Mouse (Mus musculus): ENCODE data around the gene D10Jhu81e.
"Not testable (repeated sequence)": the region's sequence is repeated elsewhere in the genome, so short reads cannot be mapped to it uniquely, and the experiment has no call there.

Gene D10Jhu81e

DNA sequence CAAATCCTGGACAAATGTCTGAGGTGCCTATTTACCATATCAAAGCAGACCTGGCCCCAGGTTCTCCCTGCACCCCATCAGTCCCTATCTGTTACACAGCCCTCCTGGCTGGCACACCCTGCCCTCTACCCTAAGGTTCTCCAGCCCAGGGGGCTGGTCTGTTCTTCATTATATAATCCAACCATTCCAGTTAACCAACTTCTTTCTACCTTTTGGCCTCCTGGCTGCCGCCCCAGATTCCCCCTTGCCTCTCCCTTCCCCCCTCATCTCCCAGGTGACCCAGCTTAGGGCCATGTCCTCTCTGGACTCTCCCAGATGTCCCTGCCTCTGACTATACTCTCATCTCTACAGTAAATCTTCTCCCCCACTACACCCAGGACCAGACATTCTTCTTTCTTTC, 41.7 kb downstream of the D10Jhu81e start:
- peak; percentile 89 for DNase-seq

GRCm38 (mm10) chr10:78127046-78127870, 42.3 kb downstream of the D10Jhu81e start:
- peak; percentile 67 for DNase-seq

DNA sequence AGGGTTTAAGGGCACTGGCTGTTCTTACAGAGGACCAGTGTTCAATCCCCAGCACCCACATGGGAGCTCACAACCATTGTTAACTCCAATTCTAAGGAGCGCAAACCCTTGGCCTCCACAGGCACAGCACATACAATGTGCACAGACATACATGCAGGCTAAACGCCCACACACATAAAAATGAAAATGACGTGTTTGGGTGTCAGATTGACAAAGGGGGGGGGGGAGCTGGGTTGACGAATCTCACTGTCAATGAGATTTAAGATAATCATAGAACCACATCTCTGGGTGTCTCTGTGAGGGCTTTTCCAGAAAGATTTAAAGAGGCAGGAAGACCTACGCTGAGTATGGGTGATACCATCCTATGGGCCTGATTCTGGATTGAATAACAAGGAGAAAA, 43.3 kb downstream of the D10Jhu81e start:
- DNase-seq, result no peak

- not testable (repeated sequence) for DNase-seq
These were observed 44.5 kb downstream of the D10Jhu81e start for GRCm38 (mm10) chr10:78125061-78125460.

- DNase-seq, result not testable (repeated sequence)
These were observed 45.4 kb downstream of the D10Jhu81e start for GRCm38 (mm10) chr10:78124137-78124536.

DNA sequence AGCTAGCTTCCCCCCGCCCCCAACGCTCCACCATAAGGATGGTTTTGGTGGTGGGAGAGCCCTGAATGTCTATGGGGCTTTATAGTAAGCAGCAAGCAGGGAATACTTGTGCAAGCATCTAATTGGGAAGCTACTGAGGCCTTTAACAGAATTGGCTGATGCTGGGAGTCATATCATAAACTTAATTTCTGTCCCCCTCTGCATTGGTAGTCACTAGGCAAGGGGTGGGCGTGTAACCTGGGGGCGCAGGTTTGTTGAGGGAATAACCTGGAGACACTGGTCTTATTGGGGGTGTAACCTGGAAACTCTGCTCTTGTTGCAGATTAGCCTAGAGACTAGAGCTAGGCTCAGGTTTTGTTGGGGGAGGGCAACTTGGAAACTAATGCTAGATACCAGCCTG, 50.2 kb downstream of the D10Jhu81e start:
- DNase-seq, result no peak

GRCm38 (mm10) chr10:78115153-78115552, 54.4 kb downstream of the D10Jhu81e start:
- no peak for DNase-seq

- peak; percentile 51 for DNase-seq
These were observed 55.0 kb downstream of the D10Jhu81e start for GRCm38 (mm10) chr10:78114521-78115092.
